27 mouse cellular contexts compared by ENCODE assay signal in the genomic region with DNA sequence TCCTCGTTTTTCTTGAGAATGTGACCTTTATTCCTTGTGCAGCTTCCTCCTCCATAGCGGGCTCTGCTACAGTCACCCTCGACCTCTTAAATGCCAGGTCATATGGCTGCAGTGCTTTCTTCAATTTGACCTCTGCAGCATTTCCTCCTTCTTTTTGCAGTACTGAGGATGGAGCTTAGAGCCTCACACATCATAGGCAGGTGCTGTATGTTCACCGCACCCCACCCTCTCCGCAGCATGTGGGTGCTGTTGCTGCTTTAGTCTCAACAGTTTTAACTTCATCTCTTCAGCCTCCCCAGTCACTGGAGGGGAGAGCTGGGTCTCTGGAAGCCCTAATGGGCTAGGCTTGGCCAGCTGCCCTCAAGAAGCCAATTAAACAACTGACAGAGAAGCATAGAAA. TPM values are rescaled to one million over a fixed set of nuclear protein-coding genes. Genes with fewer than 3 reads are reported as not detected.
DNase-seq lines count a peak whose midpoint lies in the region; TF ChIP-seq lines count a peak whose summit lies in the region.
"Had no signal": no experiment of that assay in that cellular context is flagged by ENCODE, and none has a peak within 500 bp of the region (broad histone marks: within the 10 kb centered on the region; RNA-seq: fewer than 3 reads in every experiment).

No protein-coding gene starts in this region.

- H3K4me1 ChIP-seq in kidney, adult 2 months (ENCODE audit: control insufficient read depth, insufficient read depth, low read length), result no peaks in the 10 kb centered on the region
- H3K4me1 ChIP-seq: forebrain, embryonic 10.5 days; forebrain, embryonic 13.5 days; heart, embryonic 10.5 days; heart, embryonic 13.5 days had no signal

- no peaks in the 10 kb centered on the region; the same call in 1 of the 2 replicates for H3K36me3 ChIP-seq in kidney, adult 2 months (ENCODE audit: control insufficient read depth, insufficient read depth, low read length)

- no peak overlapping the region for H3K27ac ChIP-seq in kidney, adult 2 months (ENCODE audit: insufficient read depth, low read depth, low read length)
- H3K27ac ChIP-seq: forebrain, embryonic 10.5 days; forebrain, embryonic 13.5 days; heart, adult 2 months; heart, embryonic 10.5 days; heart, embryonic 13.5 days; hindbrain, embryonic 14.5 days; hindbrain, postnatal 0 days had no signal

- TF ChIP-seq CTCF in kidney, adult 2 months (conservative IDR thresholded peaks at IDR 0.05; ENCODE audit: insufficient read depth, insufficient read length, low read depth, low read length), result no peak

- H3K4me3 ChIP-seq in kidney, adult 2 months (ENCODE audit: insufficient read depth, low read depth, low read length), result no peak overlapping the region
- H3K4me3 ChIP-seq: forebrain, embryonic 10.5 days; forebrain, embryonic 13.5 days; heart, adult 2 months; heart, embryonic 10.5 days; heart, embryonic 13.5 days had no signal

- 54% methylated on average over 5 of the region's 5 CpGs for WGBS in kidney, adult 2 months

- no peaks in the 10 kb centered on the region for H3K27me3 ChIP-seq in kidney, adult 2 months (replicated peaks; ENCODE audit: control insufficient read depth, insufficient read depth, low read length)
- H3K27me3 ChIP-seq: CH12.LX; forebrain, embryonic 13.5 days; heart, embryonic 13.5 days; Patski had no signal

- peak; percentile 26 for DNase-seq in kidney, adult 2 months
- DNase-seq in kidney, postnatal 4 days, result no peak
- DNase-seq in CD4-positive helper T cell, adult 2 months (ENCODE audit: low read depth, low spot score), result peak; percentile 31
- peak; percentile 54 for DNase-seq in naive thymus-derived CD4-positive, alpha-beta T cell, adult 2 months (ENCODE audit: low read depth)
- peak; percentile 45 for DNase-seq in thymus, postnatal 4 days
- DNase-seq in adrenal gland, postnatal 25 days, result no peak
- no peak for DNase-seq in embryo, embryonic 11 days
- DNase-seq: adrenal gland, adult 2 months; adrenal gland, postnatal 14 days; B cell, adult 2 months; cerebellum, adult 11-12 months; cerebellum, adult 8-10 months; cerebellum, postnatal 10 days; cerebellum, postnatal 36 days; gastrocnemius, postnatal 10 days; gastrocnemius, postnatal 36 days; heart, adult 2 months; heart, postnatal 14 days; heart, postnatal 4 days had no signal

- no peak for TF ChIP-seq POLR2A in kidney, adult 2 months (IDR thresholded peaks at IDR 0.05; ENCODE audit: low read depth, low read length)

RNA-seq across cellular contexts. Expression of a gene that starts 41.7 kb away (rescaled TPM):
- polyA plus RNA-seq in kidney, adult 2 months (2012; rRNA removed), result 2.7 and 2.9 TPM in 2 replicates
- 12.8 and 14.7 TPM in 2 replicates for total RNA-seq in adrenal gland, postnatal 25 days (2021)

Comparison
In these comparisons a context has a peak if more than half of its experiments do, and no peak if none do; other contexts are left out.
1. DNase-seq: peak in kidney, adult 2 months (single experiment), CD4-positive helper T cell, adult 2 months (single experiment), naive thymus-derived CD4-positive, alpha-beta T cell, adult 2 months (single experiment) and thymus, postnatal 4 days (single experiment); none in kidney, postnatal 4 days (0 of 2), adrenal gland, postnatal 25 days (single experiment) and embryo, embryonic 11 days (single experiment).